Mouse (Mus musculus): ENCODE results near the gene Rab13. TPM values are rescaled to one million over a fixed set of nuclear protein-coding genes. Genes with fewer than 3 reads are reported as not detected.

Gene Rab13
- polyA plus RNA-seq, 1 experiment: 18.7 TPM

GRCm38 (mm10) chr3:90258521-90258920, 45.0 kb downstream of the Rab13 start:
- DNase-seq (ENCODE audit: low spot score): no peak

- no peak for DNase-seq (ENCODE audit: low spot score)
Measured at GRCm38 (mm10) chr3:90263121-90263771, 49.8 kb downstream of the Rab13 start.

- DNase-seq (ENCODE audit: low spot score): no peak
Measured at GRCm38 (mm10) chr3:90264687-90265033, 51.2 kb downstream of the Rab13 start.

- DNase-seq (ENCODE audit: low spot score): peak; percentile 84
Measured at GRCm38 (mm10) chr3:90265034-90265931, 51.8 kb downstream of the Rab13 start, which contains the start of gene Dennd4b. Gene Dennd4b (plus strand): TSS chr3:90265185.

GRCm38 (mm10) chr3:90265932-90266741, 52.6 kb downstream of the Rab13 start:
- DNase-seq (ENCODE audit: low spot score): no peak

- no peak for DNase-seq (ENCODE audit: low spot score)
Measured at GRCm38 (mm10) chr3:90266901-90267775, 53.6 kb downstream of the Rab13 start.

- DNase-seq (ENCODE audit: low spot score): no peak
Measured at GRCm38 (mm10) chr3:90268190-90268589, 54.7 kb downstream of the Rab13 start.

GRCm38 (mm10) chr3:90268971-90269370, 55.5 kb downstream of the Rab13 start:
- DNase-seq (ENCODE audit: low spot score): no peak

GRCm38 (mm10) chr3:90270784-90271183, 57.3 kb downstream of the Rab13 start:
- no peak for DNase-seq (ENCODE audit: low spot score)

- DNase-seq (ENCODE audit: low spot score): no peak
Measured at GRCm38 (mm10) chr3:90272170-90272569, 58.7 kb downstream of the Rab13 start.

GRCm38 (mm10) chr3:90273855-90274254, 60.4 kb downstream of the Rab13 start:
- DNase-seq (ENCODE audit: low spot score): no peak

GRCm38 (mm10) chr3:90275286-90275685, 61.8 kb downstream of the Rab13 start:
- no peak for DNase-seq (ENCODE audit: low spot score)

Other genes starting within 250 kb of the Rab13 start
- 82.4 and 102 TPM in 2 replicates for gene Hax1, start 214.9 kb upstream of the Rab13 start, polyA plus RNA-seq (2012; rRNA removed)
- 85.5 and 91.1 TPM in 2 replicates for gene 4933434E20Rik, start 162.1 kb upstream of the Rab13 start, polyA plus RNA-seq (2012; rRNA removed)
- gene Ubap2l, start 161.1 kb upstream of the Rab13 start, polyA plus RNA-seq (2012; rRNA removed): 85.2 and 100 TPM in 2 replicates
- 198 and 201 TPM in 2 replicates for gene Tpm3, start 141.0 kb upstream of the Rab13 start, polyA plus RNA-seq (2012; rRNA removed)
- gene Nup210l, start 109.6 kb upstream of the Rab13 start, polyA plus RNA-seq (2012; rRNA removed): 0.55 and 0.80 TPM in 2 replicates
- gene Rps27, start within 50 bp of the Rab13 start, polyA plus RNA-seq (2012; rRNA removed): 4,684 and 6,324 TPM in 2 replicates
- gene Jtb, start 17.9 kb downstream of the Rab13 start, polyA plus RNA-seq (2012; rRNA removed): 64.2 and 81.2 TPM in 2 replicates
- gene Creb3l4, start 29.8 kb downstream of the Rab13 start, polyA plus RNA-seq (2012; rRNA removed): 1.7 and 2.0 TPM in 2 replicates
- 55.0 and 79.5 TPM in 2 replicates for gene Slc39a1, start 34.5 kb downstream of the Rab13 start, polyA plus RNA-seq (2012; rRNA removed)
- gene Crtc2, start 40.5 kb downstream of the Rab13 start, polyA plus RNA-seq (2012; rRNA removed): 23.7 and 35.6 TPM in 2 replicates
- gene Dennd4b, start 51.5 kb downstream of the Rab13 start, polyA plus RNA-seq (2012; rRNA removed): 15.0 and 15.4 TPM in 2 replicates
- gene Gatad2b, start 79.5 kb downstream of the Rab13 start, polyA plus RNA-seq (2012; rRNA removed): 14.7 and 23.9 TPM in 2 replicates
- gene Slc27a3, start 176.2 kb downstream of the Rab13 start, polyA plus RNA-seq (2012; rRNA removed): 9.2 and 11.0 TPM in 2 replicates
- gene Ints3, start 219.9 kb downstream of the Rab13 start, polyA plus RNA-seq (2012; rRNA removed): 24.8 and 26.4 TPM in 2 replicates